Mouse (Mus musculus): ENCODE results near the gene Duxf3.

- TF ChIP-seq POLR2A (IDR thresholded peaks at IDR 0.05; ENCODE audit: insufficient read depth, low read depth, low read length) (no peak), CTCF (IDR thresholded peaks at IDR 0.05; ENCODE audit: insufficient read depth, low read depth, low read length) (no peak)
Observed at GRCm38 (mm10) chr10:58258466-58258865, 26.0 kb upstream of the Duxf3 start.
